Mouse (Mus musculus) limb, embryonic 14.5 days (tissue): ENCODE measurements at regions not wholly inside any gene's neighbourhood (a gene's known extent, or its start where the extent isn't known, plus 50 kb on each side); places are given as distances from the start of the nearest gene placed in this dataset.

Source experiments
- ATAC-seq: fragments of 200-750 bp; cut with Nextera tagmentation; 2 replicates; pipeline ENCODE4 v1.8.0; 2017; ENCODE audit warnings: low read depth, moderate number of reproducible peaks, moderate TSS enrichment; ENCODE audit not compliant: low FRiP score
- DNase-seq: peaks from one replicate; pipeline ENCODE4 v3.0.0-alpha.2; 2015; ENCODE audit warnings: low spot score
- H3K27ac ChIP-seq: fragments of 300-500 bp; sonication (generic); replicated peaks from 2 replicates; pipeline ENCODE4 v1.5.1; 2014; ENCODE audit warnings: low read depth, mild to moderate bottlenecking, low read length, moderate library complexity, mixed read lengths
- H3K27me3 ChIP-seq: fragments of 300-500 bp; sonication (generic); 2 replicates; pipeline ENCODE4 v1.6.1; 2014; ENCODE audit warnings: low read length, mixed read lengths; ENCODE audit not compliant: control insufficient read depth, insufficient read depth
- H3K36me3 ChIP-seq: fragments of 300-500 bp; sonication (generic); 2 replicates; pipeline ENCODE4 v1.6.1; 2014; ENCODE audit warnings: mild to moderate bottlenecking, low read length, moderate library complexity, mixed read lengths; ENCODE audit not compliant: control insufficient read depth, insufficient read depth
- H3K4me1 ChIP-seq: fragments of 300-500 bp; sonication (generic); 2 replicates; pipeline ENCODE4 v1.6.1; 2014; ENCODE audit warnings: antibody characterized with exemption, low read length, mixed read lengths; ENCODE audit not compliant: control insufficient read depth, insufficient read depth
- H3K4me2 ChIP-seq: fragments of 300-500 bp; sonication (generic); replicated peaks from 2 replicates; pipeline ENCODE4 v1.6.1; 2014; ENCODE audit warnings: low read depth, mild to moderate bottlenecking, low read length, moderate library complexity; ENCODE audit not compliant: severe bottlenecking
- H3K4me3 ChIP-seq: fragments of 300-500 bp; sonication (generic); replicated peaks from 2 replicates; pipeline ENCODE4 v1.5.1; 2014; ENCODE audit warnings: low read length
- H3K9ac ChIP-seq: fragments of 300-500 bp; sonication (generic); 2 replicates; pipeline ENCODE4 v1.6.1; 2014; ENCODE audit warnings: mild to moderate bottlenecking, low read depth, low read length, moderate library complexity; ENCODE audit not compliant: severe bottlenecking
- H3K9me3 ChIP-seq: fragments of 300-500 bp; sonication (generic); 2 replicates; pipeline ENCODE4 v1.6.1; 2016; ENCODE audit warnings: low read length; ENCODE audit not compliant: control insufficient read depth
- POLR2A ChIP-seq: fragments of 200-500 bp; IDR thresholded peaks from 2 replicates; pipeline ENCODE4 v1.8.0; 2012; ENCODE audit warnings: inconsistent platforms, mild to moderate bottlenecking, moderate library complexity, borderline replicate concordance; ENCODE audit not compliant: insufficient read depth, insufficient read length; ENCODE audit errors: extremely low read depth
- WGBS: fragments of 180-500 bp; shearing (Covaris S2); extraction: QIAGEN DNeasy Blood & Tissue Kit; methylation state at CpG from one replicate; pipeline ENCODE4 v1.1.7; 2014; 5-methylcytosine and 5-hydroxymethylcytosine counted together

- 26% methylated on average over 2 of the region's 2 CpGs for WGBS
- TF ChIP-seq POLR2A, result no peak
- DNase-seq (peak; percentile 89), ATAC-seq (peak; percentile 87)
- Histone ChIP-seq H3K9me3 (no peaks in the 10 kb centered on the region), H3K27me3 (no peaks in the 10 kb centered on the region), H3K4me2 (no peak overlapping the region), H3K9ac (no peak overlapping the region), H3K36me3 (no peaks in the 10 kb centered on the region), H3K4me1 (peaks cover 8% of the 10 kb centered on the region), H3K27ac (no peak overlapping the region), H3K4me3 (no peak overlapping the region)
Measured at GRCm38 (mm10) chr13:110852996-110853727, 401.7 kb upstream of the Actbl2 start.

- Histone ChIP-seq H3K9ac (no peak overlapping the region), H3K27ac (no peak overlapping the region), H3K4me3 (no peak overlapping the region), H3K4me1 (peaks cover 8% of the 10 kb centered on the region), H3K36me3 (no peaks in the 10 kb centered on the region), H3K9me3 (no peaks in the 10 kb centered on the region), H3K4me2 (no peak overlapping the region), H3K27me3 (no peaks in the 10 kb centered on the region)
- WGBS, result 12% methylated on average over 1 of the region's 1 CpGs
- DNase-seq (no peak), ATAC-seq (no peak)
- no peak for TF ChIP-seq POLR2A
Measured at GRCm38 (mm10) chr13:110854213-110854612, 400.6 kb upstream of the Actbl2 start.

GRCm38 (mm10) chr13:110865902-110866512 lies 388.8 kb upstream of the Actbl2 start:
- ATAC-seq, result 0 out of 2 replicates have a peak, but pooled peaks have one; percentile 23
- no peak for TF ChIP-seq POLR2A
- Histone ChIP-seq H3K27ac (no peak overlapping the region; the same call in 1 of the 2 replicates), H3K4me1 (peaks cover 5% of the 10 kb centered on the region; the same call in 1 of the 2 replicates), H3K9me3 (no peaks in the 10 kb centered on the region), H3K36me3 (no peaks in the 10 kb centered on the region), H3K27me3 (no peaks in the 10 kb centered on the region), H3K4me3 (no peak overlapping the region), H3K9ac (no peak overlapping the region), H3K4me2 (no peak overlapping the region)
- WGBS, result 40% methylated on average over 4 of the region's 4 CpGs
- no peak for DNase-seq

- Histone ChIP-seq H3K4me1 (peaks cover 5% of the 10 kb centered on the region; the same call in 1 of the 2 replicates), H3K36me3 (no peaks in the 10 kb centered on the region), H3K9ac (no peak overlapping the region), H3K27ac (no peak overlapping the region), H3K9me3 (no peaks in the 10 kb centered on the region), H3K27me3 (no peaks in the 10 kb centered on the region), H3K4me2 (no peak overlapping the region), H3K4me3 (no peak overlapping the region)
- WGBS, result 12% methylated on average over 2 of the region's 2 CpGs
- ATAC-seq (peak; percentile 68; the same call in 1 of the 2 replicates), DNase-seq (peak; percentile 60)
- no peak for TF ChIP-seq POLR2A
Measured at GRCm38 (mm10) chr13:110866713-110867112, 388.1 kb upstream of the Actbl2 start.

- no peak for ATAC-seq
- WGBS, result 65% methylated on average over 4 of the region's 4 CpGs
- no peaks in the 10 kb centered on the region for H3K27me3 ChIP-seq
- H3K9ac ChIP-seq, result no peak overlapping the region
- H3K4me1 ChIP-seq, result peaks cover 10% of the 10 kb centered on the region
- no peak for TF ChIP-seq POLR2A
- H3K9me3 ChIP-seq, result no peaks in the 10 kb centered on the region
- no peaks in the 10 kb centered on the region for H3K36me3 ChIP-seq
- H3K4me2 ChIP-seq, result no peak overlapping the region
- no peak overlapping the region for H3K27ac ChIP-seq
- no peak for DNase-seq
- no peak overlapping the region for H3K4me3 ChIP-seq
Measured at GRCm38 (mm10) chr13:110871125-110871775, 383.6 kb upstream of the Actbl2 start.
